Mouse (Mus musculus) cerebellum, adult 2 months (tissue): Measurements from ENCODE around the gene Apol6.

ENCODE experiments used
- CTCF ChIP-seq: fragments of 200-500 bp; IDR thresholded peaks from 2 replicates; pipeline ENCODE4 v1.5.1; 2011; ENCODE audit warnings: low read depth, mild to moderate bottlenecking, control low read depth, low read length, moderate library complexity, borderline replicate concordance; ENCODE audit not compliant: insufficient read depth
- POLR2A ChIP-seq: fragments of 200-500 bp; IDR thresholded peaks from 2 replicates; pipeline ENCODE4 v1.6.1; 2011; ENCODE audit warnings: low read length, control low read depth, borderline replicate concordance; ENCODE audit not compliant: insufficient read depth

DNA sequence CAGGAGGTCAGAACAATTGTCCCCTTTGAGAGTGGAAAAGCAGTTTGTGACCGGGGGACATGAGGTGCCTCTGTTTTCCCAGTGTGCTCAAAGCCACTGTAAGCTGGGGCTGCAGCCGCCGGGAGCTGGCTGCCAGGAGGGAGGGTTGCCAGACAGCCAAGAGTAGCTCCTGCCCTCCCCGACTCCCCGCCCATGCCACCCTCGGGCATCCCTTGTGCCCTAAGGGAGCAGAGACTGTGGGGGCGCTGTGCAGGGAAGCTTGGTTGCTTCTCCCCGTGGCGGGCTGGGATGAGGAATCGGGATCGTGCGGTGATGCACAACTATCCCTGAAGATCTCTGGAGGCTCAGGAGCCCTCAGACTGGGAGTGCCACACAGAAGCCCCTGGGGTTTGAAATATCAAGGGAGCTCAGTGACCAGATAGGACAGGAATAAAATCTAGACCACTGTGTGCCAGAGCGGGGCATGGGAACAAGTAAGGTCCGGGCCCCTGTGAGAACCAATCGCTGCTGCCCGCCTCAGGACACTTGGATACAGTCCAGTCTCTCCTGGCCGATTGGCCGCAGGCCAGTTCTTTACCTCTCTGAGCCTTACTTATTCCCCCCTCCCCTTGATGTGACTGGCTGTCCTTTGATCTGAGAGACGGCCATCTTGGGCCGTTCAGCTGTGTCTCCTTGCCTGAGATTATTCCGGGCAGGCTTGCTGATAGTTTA lies 45.5 kb upstream of the Apol6 start:
- TF ChIP-seq CTCF (peak; percentile 19; the same call in 1 of the 2 replicates), POLR2A (no peak)
